Mouse (Mus musculus) kidney, postnatal 0 days (tissue): ENCODE measurements at regions not wholly inside any gene's neighbourhood (a gene's known extent, or its start where the extent isn't known, plus 50 kb on each side); places are given as distances from the start of the nearest gene placed in this dataset.
A peak's percentile ranks its signal among the peaks of the same experiment; 100 is the strongest.

Source experiments
- ATAC-seq: fragments of 200-750 bp; cut with Nextera tagmentation; replicated peaks from 2 replicates; pipeline ENCODE4 v1.8.0; 2017; ENCODE audit warnings: low read depth, moderate number of reproducible peaks, moderate TSS enrichment, moderate library complexity; ENCODE audit not compliant: low FRiP score
- DNase-seq: peaks from one replicate; pipeline ENCODE4 v3.0.0-alpha.2; 2016; ENCODE audit warnings: low spot score
- H3K27ac ChIP-seq: fragments of 300-500 bp; sonication (generic); 2 replicates; pipeline ENCODE4 v1.5.1; 2014; ENCODE audit warnings: mild to moderate bottlenecking
- H3K27me3 ChIP-seq: fragments of 300-500 bp; sonication (generic); 2 replicates; pipeline ENCODE4 v1.6.1; 2014; ENCODE audit warnings: low read length, mixed read lengths; ENCODE audit not compliant: insufficient read depth
- H3K36me3 ChIP-seq: fragments of 300-500 bp; sonication (generic); 2 replicates; pipeline ENCODE4 v1.6.1; 2014; ENCODE audit warnings: low read length, mixed read lengths; ENCODE audit not compliant: insufficient read depth
- H3K4me1 ChIP-seq: fragments of 300-500 bp; sonication (generic); replicated peaks from 2 replicates; pipeline ENCODE4 v1.6.1; 2014; ENCODE audit warnings: antibody characterized with exemption, low read length, mixed read lengths; ENCODE audit not compliant: insufficient read depth
- H3K4me2 ChIP-seq: fragments of 300-500 bp; sonication (generic); 2 replicates; pipeline ENCODE4 v1.6.1; 2014; ENCODE audit warnings: mild to moderate bottlenecking, low read length, moderate library complexity, mixed read lengths
- H3K4me3 ChIP-seq: fragments of 300-500 bp; sonication (generic); replicated peaks from 2 replicates; pipeline ENCODE4 v1.5.1; 2014; ENCODE audit warnings: low read depth, low read length
- H3K9ac ChIP-seq: fragments of 300-500 bp; sonication (generic); 2 replicates; pipeline ENCODE4 v1.6.1; 2014; ENCODE audit warnings: low read depth, low read length
- H3K9me3 ChIP-seq: fragments of 300-500 bp; sonication (generic); replicated peaks from 2 replicates; pipeline ENCODE4 v1.6.1; 2016; ENCODE audit warnings: low read length, inconsistent platforms, mixed read lengths
- CTCF ChIP-seq: IDR thresholded peaks from 2 replicates; pipeline ENCODE4 v1.5.1; 2016; ENCODE audit warnings: antibody characterized with exemption, low read depth, mild to moderate bottlenecking, moderate library complexity
- WGBS: fragments of 180-500 bp; shearing (Covaris S2); extraction: QIAGEN DNeasy Blood & Tissue Kit; methylation state at CpG from one replicate; pipeline ENCODE4 v1.1.7; 2014; 5-methylcytosine and 5-hydroxymethylcytosine counted together

DNA sequence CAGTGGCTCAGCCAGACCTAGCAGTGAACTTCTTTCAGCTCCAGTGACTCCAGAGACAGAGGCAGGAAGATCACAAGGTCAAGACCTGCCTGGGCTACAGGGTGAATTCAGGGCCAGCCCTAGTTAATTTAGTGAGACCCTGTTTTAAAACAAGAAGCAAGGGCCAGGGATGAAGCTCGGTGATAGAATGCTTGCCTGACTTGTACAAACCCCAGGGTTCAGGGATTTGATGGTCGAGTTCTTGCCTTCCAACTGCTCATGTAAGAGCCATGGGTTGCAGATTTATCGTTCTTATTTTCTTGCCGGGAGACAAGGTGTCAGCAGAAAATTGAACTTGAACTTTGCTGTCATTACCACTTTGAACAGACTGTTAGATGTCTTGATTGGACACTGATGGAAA lies 78.9 kb upstream of the Smyd2 start:
- 23% methylated on average over 4 of the region's 4 CpGs for WGBS
- no peak for TF ChIP-seq CTCF
- Histone ChIP-seq H3K27ac (no peak overlapping the region), H3K4me2 (no peak overlapping the region), H3K27me3 (no peaks in the 10 kb centered on the region), H3K4me3 (no peak overlapping the region), H3K36me3 (no peaks in the 10 kb centered on the region), H3K9me3 (no peaks in the 10 kb centered on the region), H3K9ac (no peak overlapping the region), H3K4me1 (no peaks in the 10 kb centered on the region)
- DNase-seq (peak; percentile 60), ATAC-seq (no peak)

DNA sequence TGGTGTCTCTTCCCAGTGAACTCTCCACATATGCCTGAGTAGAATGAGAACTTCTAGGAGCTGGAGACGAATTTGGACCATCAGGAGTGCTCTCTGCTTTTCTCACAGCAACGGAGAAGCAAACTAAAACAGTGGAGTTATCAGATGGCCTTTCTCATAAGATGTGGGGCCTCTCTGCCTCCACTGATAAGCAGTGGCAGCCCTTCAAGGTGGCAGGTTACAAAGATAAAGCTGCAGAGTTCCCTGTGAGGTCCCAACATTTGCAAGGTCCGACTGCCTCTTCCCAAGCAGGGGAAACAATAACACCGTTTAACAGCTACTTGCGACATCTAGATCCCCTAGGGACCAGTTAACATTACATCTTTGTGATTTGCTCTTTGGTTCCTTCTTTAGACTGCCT lies 71.5 kb upstream of the Smyd2 start:
- no peaks in the 10 kb centered on the region for H3K9me3 ChIP-seq
- no peak for ATAC-seq
- no peak overlapping the region for H3K4me3 ChIP-seq
- 29% methylated on average over 5 of the region's 5 CpGs for WGBS
- H3K27ac ChIP-seq, result no peak overlapping the region
- DNase-seq, result no peak
- no peaks in the 10 kb centered on the region; the same call in 1 of the 2 replicates for H3K4me1 ChIP-seq
- H3K4me2 ChIP-seq, result no peak overlapping the region
- TF ChIP-seq CTCF, result no peak
- H3K9ac ChIP-seq, result no peak overlapping the region
- no peaks in the 10 kb centered on the region for H3K36me3 ChIP-seq
- 0 out of 2 replicates have a peak, but pooled peaks cover 3% of the 10 kb centered on the region for H3K27me3 ChIP-seq

DNA sequence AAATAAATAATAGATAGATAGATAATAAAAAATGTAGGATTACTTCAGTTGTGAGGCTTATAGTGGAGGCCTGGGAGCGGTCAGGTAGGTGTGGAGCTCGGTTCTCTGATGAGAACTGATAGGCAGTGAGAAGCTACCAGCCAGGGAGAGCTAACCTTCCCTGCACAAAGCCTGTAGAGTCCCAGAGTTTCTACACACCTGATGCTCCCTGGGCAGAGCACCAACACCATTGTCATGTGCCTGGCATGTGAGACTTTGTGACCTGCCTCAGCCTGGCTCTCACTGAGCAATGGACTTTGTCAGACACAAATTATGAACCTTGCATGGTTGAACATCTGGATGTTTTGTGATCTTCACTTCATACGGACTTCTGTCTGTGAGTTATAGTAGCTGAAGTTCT lies 71.1 kb upstream of the Smyd2 start:
- H3K4me1 ChIP-seq, result no peaks in the 10 kb centered on the region; the same call in 1 of the 2 replicates
- H3K36me3 ChIP-seq, result no peaks in the 10 kb centered on the region
- WGBS, result 88% methylated on average over 3 of the region's 3 CpGs

DNA sequence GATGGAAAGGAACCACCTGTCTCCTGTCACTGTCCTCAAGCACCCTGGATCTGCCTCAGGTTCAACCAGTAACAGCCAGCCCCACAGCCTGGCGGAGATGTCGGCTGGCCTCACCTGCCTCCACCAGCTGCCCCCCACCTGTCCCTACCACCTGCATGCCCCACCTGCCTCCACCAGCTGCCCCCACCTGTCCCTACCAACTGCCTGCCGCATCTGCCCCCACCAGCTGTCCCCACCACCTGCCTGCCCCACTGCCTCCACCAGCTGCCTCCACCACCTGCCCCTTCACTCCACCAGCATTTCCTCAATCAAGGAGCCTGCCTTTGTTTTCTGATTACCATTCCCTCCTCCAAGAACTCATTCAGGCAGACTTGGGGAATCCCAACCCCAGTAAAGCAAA lies 68.9 kb upstream of the Smyd2 start:
- DNase-seq, result no peak
- Histone ChIP-seq H3K9ac (no peak overlapping the region), H3K27me3 (0 out of 2 replicates have a peak, but pooled peaks cover 3% of the 10 kb centered on the region), H3K4me2 (no peak overlapping the region), H3K27ac (no peak overlapping the region), H3K4me3 (no peak overlapping the region), H3K4me1 (no peaks in the 10 kb centered on the region; the same call in 1 of the 2 replicates), H3K9me3 (no peaks in the 10 kb centered on the region), H3K36me3 (no peaks in the 10 kb centered on the region)
- ATAC-seq, result no peak
- 68% methylated on average over 3 of the region's 3 CpGs for WGBS
- no peak for TF ChIP-seq CTCF

More for the DNA sequence above, 71.1 kb upstream of the Smyd2 start:
- Histone ChIP-seq H3K4me3 (no peak overlapping the region), H3K27ac (no peak overlapping the region), H3K27me3 (0 out of 2 replicates have a peak, but pooled peaks cover 3% of the 10 kb centered on the region), H3K9me3 (no peaks in the 10 kb centered on the region), H3K9ac (no peak overlapping the region), H3K4me2 (no peak overlapping the region)
- ATAC-seq (no peak), DNase-seq (no peak)
- TF ChIP-seq CTCF, result no peak

DNA sequence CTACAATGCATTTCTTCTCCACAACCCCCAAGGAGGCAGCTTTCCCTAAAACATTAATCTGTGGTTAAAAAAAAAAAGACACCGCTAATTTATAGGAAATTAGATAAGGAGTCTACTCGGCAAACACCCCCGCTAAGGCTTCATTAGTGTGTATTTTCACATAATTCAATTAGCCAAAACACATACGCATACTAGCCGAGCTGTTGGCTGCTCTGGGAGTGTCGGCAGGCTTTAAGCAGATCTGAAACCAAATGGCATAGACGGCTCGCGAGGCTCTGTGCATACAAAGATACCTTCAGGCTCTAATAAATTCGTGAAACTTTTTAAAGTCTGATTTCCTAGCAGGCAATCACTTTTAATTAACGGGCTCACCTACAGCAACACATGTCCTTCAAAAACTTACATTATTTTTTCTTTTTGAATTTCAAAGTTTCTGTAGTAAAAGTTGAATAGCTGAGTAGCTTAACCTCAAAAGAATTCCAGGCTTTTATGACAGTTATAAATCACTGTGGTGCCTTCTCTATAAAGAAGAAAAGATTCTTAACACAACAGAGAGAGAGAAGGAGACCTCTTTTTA lies 68.0 kb upstream of the Smyd2 start:
- peak overlapping the region; percentile 36 for H3K4me2 ChIP-seq
- no peak for ATAC-seq

DNA sequence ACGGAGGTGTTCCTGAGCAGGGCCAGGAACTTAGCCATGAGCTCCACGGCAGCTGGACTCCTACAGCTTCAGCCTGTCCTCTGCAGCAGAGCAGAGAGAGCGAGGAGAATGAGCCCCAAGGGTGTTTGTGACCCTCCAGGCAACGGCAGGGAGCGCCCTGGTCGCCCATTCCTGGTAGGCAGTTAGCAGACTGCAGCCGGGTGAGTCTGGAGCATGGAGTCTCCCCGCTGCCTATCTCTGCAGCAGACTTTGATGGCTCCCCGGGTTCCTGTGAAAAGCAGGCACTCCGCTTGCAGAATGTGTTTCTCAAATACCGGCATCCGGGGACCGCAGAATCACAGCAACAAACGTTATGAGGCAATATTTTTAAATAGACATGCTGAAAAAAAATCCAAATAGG lies 67.2 kb upstream of the Smyd2 start:
- Histone ChIP-seq H3K9ac (no peak overlapping the region), H3K4me3 (0 out of 2 replicates have a peak overlapping the region, but pooled peaks have one; percentile 9), H3K4me1 (no peaks in the 10 kb centered on the region; the same call in 1 of the 2 replicates), H3K4me2 (peak overlapping the region; percentile 31), H3K36me3 (no peaks in the 10 kb centered on the region), H3K9me3 (no peaks in the 10 kb centered on the region), H3K27ac (no peak overlapping the region), H3K27me3 (0 out of 2 replicates have a peak, but pooled peaks cover 3% of the 10 kb centered on the region)
- no peak for TF ChIP-seq CTCF
- ATAC-seq (no peak), DNase-seq (peak; percentile 22)
- 9% methylated on average over 14 of the region's 14 CpGs for WGBS

More for the DNA sequence above, 68.0 kb upstream of the Smyd2 start:
- no peaks in the 10 kb centered on the region for H3K36me3 ChIP-seq
- no peaks in the 10 kb centered on the region for H3K9me3 ChIP-seq
- H3K9ac ChIP-seq, result no peak overlapping the region
- peak; percentile 58 for DNase-seq
- 5% methylated on average over 11 of the region's 11 CpGs for WGBS
- H3K4me1 ChIP-seq, result no peaks in the 10 kb centered on the region; the same call in 1 of the 2 replicates
- H3K27me3 ChIP-seq, result 0 out of 2 replicates have a peak, but pooled peaks cover 3% of the 10 kb centered on the region
- no peak for TF ChIP-seq CTCF
- no peak overlapping the region for H3K27ac ChIP-seq
- no peak overlapping the region for H3K4me3 ChIP-seq
